Mouse (Mus musculus) layer of hippocampus, adult 18-20 months (tissue): Measurements from ENCODE around the gene Gabrb2. TPM values are rescaled to one million over a fixed set of nuclear protein-coding genes. Genes with fewer than 3 reads are reported as not detected.

Experiments
- DNase-seq, 2 experiments: peaks; one replicate each; pipeline ENCODE4 v3.0.0; 2022; ENCODE audit warnings: low spot score in 2 of 2
- total RNA-seq, 2 experiments: library from RNA; stranded (reverse); gene quantifications; 2 replicates each; pipeline ENCODE4 v1.2.3; 2021

The Gabrb2 gene
- total RNA-seq, 2 experiments from 2014 or later = 139 to 143 TPM

GRCm38 (mm10) chr11:42528226-42528881, 108.8 kb downstream of the Gabrb2 start:
- DNase-seq = no peak

- peak in 1 of 2 experiments; percentile 40 for DNase-seq
These were observed 113.0 kb downstream of the Gabrb2 start for GRCm38 (mm10) chr11:42532577-42532976.

- peak in 1 of 2 experiments; percentile 41 for DNase-seq
These were observed 115.7 kb downstream of the Gabrb2 start for GRCm38 (mm10) chr11:42535286-42535685.

GRCm38 (mm10) chr11:42535861-42536260, 116.3 kb downstream of the Gabrb2 start:
- DNase-seq = no peak

GRCm38 (mm10) chr11:42542861-42543260, 123.3 kb downstream of the Gabrb2 start:
- DNase-seq = no peak

- DNase-seq = no peak
These were observed 146.5 kb downstream of the Gabrb2 start for GRCm38 (mm10) chr11:42566023-42566422.

GRCm38 (mm10) chr11:42571467-42571866, 151.9 kb downstream of the Gabrb2 start:
- DNase-seq = peak; percentile 27 to 69

GRCm38 (mm10) chr11:42575146-42575873, 155.8 kb downstream of the Gabrb2 start:
- no peak for DNase-seq

- no peak for DNase-seq
These were observed 160.2 kb downstream of the Gabrb2 start for GRCm38 (mm10) chr11:42579804-42580203.

- no peak for DNase-seq
These were observed 161.6 kb downstream of the Gabrb2 start for GRCm38 (mm10) chr11:42581123-42581522.

- DNase-seq = no peak
These were observed 162.2 kb downstream of the Gabrb2 start for GRCm38 (mm10) chr11:42581753-42582152.

- DNase-seq = no peak
These were observed 172.9 kb downstream of the Gabrb2 start for GRCm38 (mm10) chr11:42592418-42592817.

- peak; percentile 31 to 71 for DNase-seq
These were observed 186.7 kb downstream of the Gabrb2 start for GRCm38 (mm10) chr11:42606225-42606624.

GRCm38 (mm10) chr11:42609128-42609763, 189.7 kb downstream of the Gabrb2 start:
- DNase-seq = peak in 1 of 2 experiments; percentile 33

GRCm38 (mm10) chr11:42618195-42618594, 198.6 kb downstream of the Gabrb2 start:
- no peak for DNase-seq

GRCm38 (mm10) chr11:42621109-42621508, 201.6 kb downstream of the Gabrb2 start:
- DNase-seq = peak in 1 of 2 experiments; percentile 28

GRCm38 (mm10) chr11:42650111-42650510, 230.6 kb downstream of the Gabrb2 start:
- peak; percentile 55 to 75 for DNase-seq

- no peak for DNase-seq
These were observed 232.0 kb downstream of the Gabrb2 start for GRCm38 (mm10) chr11:42651572-42651971.

GRCm38 (mm10) chr11:42654189-42654588, 234.6 kb downstream of the Gabrb2 start:
- DNase-seq = no peak

- no peak for DNase-seq
These were observed 249.1 kb downstream of the Gabrb2 start for GRCm38 (mm10) chr11:42668657-42669056.
